Mouse (Mus musculus) hindbrain, postnatal 0 days (tissue): ENCODE measurements around the gene Zfp280d. TPM values are rescaled to one million over a fixed set of nuclear protein-coding genes. Genes with fewer than 3 reads are reported as not detected.

Source experiments
- ATAC-seq: fragments of 200-750 bp; cut with Nextera tagmentation; 2 replicates; pipeline ENCODE4 v1.8.0; 2017; ENCODE audit warnings: mild to moderate bottlenecking, moderate TSS enrichment, moderate library complexity
- DNase-seq: peaks from one replicate; pipeline ENCODE4 v3.0.0-alpha.2; 2015; ENCODE audit warnings: low spot score
- H3K27ac ChIP-seq: fragments of 300-500 bp; sonication (generic); 2 replicates; pipeline ENCODE4 v1.5.1; 2014; ENCODE audit warnings: mild to moderate bottlenecking
- H3K27me3 ChIP-seq: fragments of 300-500 bp; sonication (generic); 2 replicates; pipeline ENCODE4 v1.6.1; 2014; ENCODE audit warnings: low read length, mixed read lengths; ENCODE audit not compliant: insufficient read depth
- H3K36me3 ChIP-seq: fragments of 300-500 bp; sonication (generic); 2 replicates; pipeline ENCODE4 v1.6.1; 2014; ENCODE audit warnings: low read length, mixed read lengths; ENCODE audit not compliant: insufficient read depth
- H3K4me1 ChIP-seq: fragments of 300-500 bp; sonication (generic); 2 replicates; pipeline ENCODE4 v1.6.1; 2014; ENCODE audit warnings: antibody characterized with exemption, low read length, mixed read lengths; ENCODE audit not compliant: insufficient read depth
- H3K4me2 ChIP-seq: fragments of 300-500 bp; sonication (generic); 2 replicates; pipeline ENCODE4 v1.6.1; 2014; ENCODE audit warnings: low read depth, mild to moderate bottlenecking, low read length, moderate library complexity, mixed read lengths
- H3K4me3 ChIP-seq: fragments of 300-500 bp; sonication (generic); 2 replicates; pipeline ENCODE4 v1.5.1; 2014; ENCODE audit warnings: low read length
- H3K9ac ChIP-seq: fragments of 300-500 bp; sonication (generic); replicated peaks from 2 replicates; pipeline ENCODE4 v1.6.1; 2014; ENCODE audit warnings: mild to moderate bottlenecking, low read length, moderate library complexity, mixed read lengths
- H3K9me3 ChIP-seq: fragments of 300-500 bp; sonication (generic); 2 replicates; pipeline ENCODE4 v1.6.1; 2016; ENCODE audit warnings: low read length, mixed read lengths
- CTCF ChIP-seq: IDR thresholded peaks from 2 replicates; pipeline ENCODE4 v1.5.1; 2016; ENCODE audit warnings: antibody characterized with exemption, control low read depth, low read depth
- WGBS: fragments of 180-500 bp; shearing (Covaris S2); extraction: QIAGEN DNeasy Blood & Tissue Kit; methylation state at CpG from one replicate; pipeline ENCODE4 v1.1.7; 2014; 5-methylcytosine and 5-hydroxymethylcytosine counted together
- polyA plus RNA-seq: library from polyadenylated mRNA; unstranded; fragments of >200 nt; fragmentation: Nextera tagmentation; extraction: Ambion mirVana; gene quantifications from 2 replicates; pipeline ENCODE4 v1.2.1, GENCODE M21; 2015
- total RNA-seq: library from RNA; depleted of rRNA; stranded (reverse); fragments of >200 nt; gene quantifications from 2 replicates; pipeline ENCODE4 v1.2.3, GENCODE M21; 2014

Gene Zfp280d
- total and polyA plus RNA-seq, 2 experiments from 2014 or later: 28.8 to 45.6 TPM

GRCm38 (mm10) chr9:72388934-72389333 is 114.3 kb downstream of the Zfp280d start:
- no peak for TF ChIP-seq CTCF
- ATAC-seq (no peak), DNase-seq (no peak)
- no peaks in the 10 kb centered on the region for H3K27me3 ChIP-seq
- no peaks in the 10 kb centered on the region for H3K9me3 ChIP-seq
- H3K4me1 ChIP-seq: no peaks in the 10 kb centered on the region; the same call in 1 of the 2 replicates
- H3K36me3 ChIP-seq: no peaks in the 10 kb centered on the region
- H3K9ac ChIP-seq: no peak overlapping the region
- H3K27ac ChIP-seq: no peak overlapping the region
- 90% methylated on average over 4 of the region's 4 CpGs for WGBS
- H3K4me2 ChIP-seq: no peak overlapping the region
- no peak overlapping the region for H3K4me3 ChIP-seq

- DNase-seq (no peak), ATAC-seq (no peak)
- 57% methylated on average over 14 of the region's 14 CpGs for WGBS
- H3K4me3 ChIP-seq: no peak overlapping the region
- no peaks in the 10 kb centered on the region for H3K36me3 ChIP-seq
- no peaks in the 10 kb centered on the region; the same call in 1 of the 2 replicates for H3K4me1 ChIP-seq
- H3K27me3 ChIP-seq: no peaks in the 10 kb centered on the region
- 0 out of 2 replicates have a peak overlapping the region, but pooled peaks have one; percentile 10 for H3K4me2 ChIP-seq
- no peak overlapping the region for H3K9ac ChIP-seq
- no peaks in the 10 kb centered on the region for H3K9me3 ChIP-seq
- TF ChIP-seq CTCF: no peak
- no peak overlapping the region for H3K27ac ChIP-seq
Observed at GRCm38 (mm10) chr9:72389431-72390002, 114.9 kb downstream of the Zfp280d start.

- TF ChIP-seq CTCF: no peak
- Histone ChIP-seq H3K4me2 (no peak overlapping the region), H3K9ac (no peak overlapping the region), H3K27ac (no peak overlapping the region), H3K9me3 (no peaks in the 10 kb centered on the region), H3K27me3 (no peaks in the 10 kb centered on the region), H3K36me3 (no peaks in the 10 kb centered on the region), H3K4me1 (no peaks in the 10 kb centered on the region; the same call in 1 of the 2 replicates), H3K4me3 (no peak overlapping the region)
- no peak for ATAC-seq
- no peak for DNase-seq
- WGBS: 76% methylated on average over 12 of the region's 12 CpGs
Observed at GRCm38 (mm10) chr9:72390321-72391077, 115.8 kb downstream of the Zfp280d start.

GRCm38 (mm10) chr9:72392686-72393085 is 118.0 kb downstream of the Zfp280d start:
- no peak overlapping the region for H3K9ac ChIP-seq
- H3K9me3 ChIP-seq: no peaks in the 10 kb centered on the region
- peak overlapping the region; percentile 22; the same call in 1 of the 2 replicates for H3K4me2 ChIP-seq
- H3K4me3 ChIP-seq: no peak overlapping the region
- ATAC-seq (no peak), DNase-seq (peak; percentile 72)
- H3K27me3 ChIP-seq: no peaks in the 10 kb centered on the region
- H3K27ac ChIP-seq: peak overlapping the region; percentile 77; the same call in 1 of the 2 replicates
- 57% methylated on average over 7 of the region's 7 CpGs for WGBS
- no peak for TF ChIP-seq CTCF
- no peaks in the 10 kb centered on the region for H3K36me3 ChIP-seq
- no peaks in the 10 kb centered on the region; the same call in 1 of the 2 replicates for H3K4me1 ChIP-seq

- H3K9ac ChIP-seq: no peak overlapping the region
- H3K27ac ChIP-seq: peak overlapping the region; percentile 77
- no peaks in the 10 kb centered on the region; the same call in 1 of the 2 replicates for H3K4me1 ChIP-seq
- peak overlapping the region; percentile 22; the same call in 1 of the 2 replicates for H3K4me2 ChIP-seq
- no peaks in the 10 kb centered on the region for H3K27me3 ChIP-seq
- peak; percentile 52 for ATAC-seq
- 48% methylated on average over 15 of the region's 15 CpGs for WGBS
- DNase-seq: peak; percentile 83
- TF ChIP-seq CTCF: no peak
- no peak overlapping the region for H3K4me3 ChIP-seq
- H3K36me3 ChIP-seq: no peaks in the 10 kb centered on the region
- H3K9me3 ChIP-seq: no peaks in the 10 kb centered on the region
Observed at GRCm38 (mm10) chr9:72393238-72393637, 118.6 kb downstream of the Zfp280d start.

GRCm38 (mm10) chr9:72393869-72394341 is 119.2 kb downstream of the Zfp280d start:
- ATAC-seq: peak; percentile 56
- Histone ChIP-seq H3K4me2 (peak overlapping the region; percentile 22), H3K4me3 (no peak overlapping the region), H3K9ac (no peak overlapping the region; the same call in 1 of the 2 replicates), H3K27me3 (no peaks in the 10 kb centered on the region), H3K9me3 (no peaks in the 10 kb centered on the region), H3K36me3 (no peaks in the 10 kb centered on the region), H3K4me1 (no peaks in the 10 kb centered on the region; the same call in 1 of the 2 replicates), H3K27ac (peak overlapping the region; percentile 77)
- 35% methylated on average over 8 of the region's 8 CpGs for WGBS
- peak; percentile 67 for DNase-seq
- no peak for TF ChIP-seq CTCF
